Mouse (Mus musculus): ENCODE measurements around the gene Efna3.

GRCm38 (mm10) chr3:89271760-89272159 is 51.0 kb downstream of the Efna3 start:
- TF ChIP-seq CTCF (IDR thresholded peaks at IDR 0.05; ENCODE audit: low read depth) (no peak), EP300 (IDR thresholded peaks at IDR 0.05; ENCODE audit: low read depth) (no peak)

All from heart, postnatal 0 days (tissue).